Mouse (Mus musculus) lung, postnatal 0 days (tissue): ENCODE results near the gene Gm9376.

ENCODE experiments used
- CTCF ChIP-seq: IDR thresholded peaks from 2 replicates; pipeline ENCODE4 v1.5.1; 2016; ENCODE audit warnings: antibody characterized with exemption, mild to moderate bottlenecking
- EP300 ChIP-seq: IDR thresholded peaks from 2 replicates; pipeline ENCODE4 v1.6.1; 2016; ENCODE audit warnings: antibody characterized with exemption, mild to moderate bottlenecking, control low read depth

GRCm38 (mm10) chr14:118282272-118282671 lies 15.5 kb downstream of the Gm9376 start:
- no peak for TF ChIP-seq CTCF
- no peak for TF ChIP-seq EP300
